Mouse (Mus musculus): Measurements from ENCODE around the gene Aox3. TPM values are rescaled to one million over a fixed set of nuclear protein-coding genes. Genes with fewer than 3 reads are reported as not detected.

Aox3 gene
- polyA plus RNA-seq, 1 experiment from 2014 or later: 1.0 TPM

GRCm38 (mm10) chr1:58235405-58235804 is 122.5 kb downstream of the Aox3 start:
- Histone ChIP-seq H3K27ac (replicated peaks) (no peak overlapping the region), H3K36me3 (replicated peaks) (no peaks in the 10 kb centered on the region), H3K4me1 (replicated peaks) (no peaks in the 10 kb centered on the region), H3K4me3 (replicated peaks) (no peak overlapping the region), H3K9me3 (replicated peaks) (no peaks in the 10 kb centered on the region), H3K9ac (no peak overlapping the region), H3K27me3 (no peaks in the 10 kb centered on the region), H3K4me2 (no peak overlapping the region)
- no peak for ATAC-seq (ENCODE audit: insufficient read depth)
- 44% methylated on average over 5 of the region's 5 CpGs for WGBS (ENCODE audit: insufficient replicate concordance)

DNA sequence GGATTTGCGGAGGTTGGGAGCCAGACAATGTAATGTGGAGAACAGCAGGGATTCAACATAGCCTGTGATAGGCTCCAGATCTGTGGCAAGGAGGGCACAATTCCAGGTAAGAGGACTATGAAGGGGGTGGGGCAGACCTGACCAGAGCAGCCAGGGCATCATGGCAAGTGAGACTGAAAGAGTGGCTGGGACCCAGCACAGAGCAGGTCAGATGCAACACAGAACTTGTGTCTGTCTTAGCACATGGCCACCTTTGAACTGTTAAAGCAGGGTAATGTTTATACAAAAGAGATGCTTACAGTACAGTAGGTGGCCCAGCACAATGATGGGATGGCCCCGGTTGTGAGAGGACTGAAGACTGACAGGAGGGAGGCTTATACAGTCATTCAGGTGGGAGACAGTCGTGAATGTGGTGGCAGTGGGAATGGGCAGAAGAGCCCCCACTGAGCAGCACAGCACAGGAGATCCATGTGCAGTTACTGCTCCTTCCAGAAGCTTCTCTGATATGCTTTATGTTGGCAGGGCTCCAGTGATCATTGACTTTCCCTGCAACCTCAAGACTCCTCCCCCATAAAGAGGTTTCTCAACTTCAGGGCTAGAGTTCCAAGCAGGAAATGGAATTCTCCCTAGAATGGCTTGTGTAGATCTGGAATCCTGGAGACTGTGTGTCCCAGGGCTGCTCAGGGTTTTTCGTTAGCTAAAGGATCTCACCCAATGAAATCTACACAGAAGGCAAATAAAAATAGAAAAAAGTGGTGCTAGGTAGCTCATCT is 124.8 kb downstream of the Aox3 start:
- no peaks in the 10 kb centered on the region for H3K9me3 ChIP-seq (replicated peaks)
- no peak overlapping the region for H3K4me3 ChIP-seq (replicated peaks)
- no peak overlapping the region for H3K4me2 ChIP-seq
- H3K27me3 ChIP-seq: no peaks in the 10 kb centered on the region
- no peaks in the 10 kb centered on the region for H3K36me3 ChIP-seq (replicated peaks)
- no peaks in the 10 kb centered on the region for H3K4me1 ChIP-seq (replicated peaks)
- no peak overlapping the region for H3K9ac ChIP-seq
- ATAC-seq (ENCODE audit: insufficient read depth): no peak
- no peak overlapping the region for H3K27ac ChIP-seq (replicated peaks)
- 56% methylated on average over 4 of the region's 4 CpGs for WGBS (ENCODE audit: insufficient replicate concordance)

- Histone ChIP-seq H3K36me3 (replicated peaks) (no peaks in the 10 kb centered on the region), H3K4me1 (replicated peaks) (no peaks in the 10 kb centered on the region), H3K4me3 (replicated peaks) (no peak overlapping the region), H3K4me2 (no peak overlapping the region), H3K27ac (replicated peaks) (no peak overlapping the region), H3K27me3 (no peaks in the 10 kb centered on the region), H3K9ac (no peak overlapping the region), H3K9me3 (replicated peaks) (no peaks in the 10 kb centered on the region)
- 60% methylated on average over 5 of the region's 5 CpGs for WGBS (ENCODE audit: insufficient replicate concordance)
- no peak for ATAC-seq (ENCODE audit: insufficient read depth)
These were observed 125.5 kb downstream of the Aox3 start for GRCm38 (mm10) chr1:58238440-58238839.

GRCm38 (mm10) chr1:58238961-58239360 is 126.0 kb downstream of the Aox3 start:
- no peak overlapping the region for H3K9ac ChIP-seq
- H3K9me3 ChIP-seq (replicated peaks): no peaks in the 10 kb centered on the region
- no peaks in the 10 kb centered on the region for H3K27me3 ChIP-seq
- H3K4me3 ChIP-seq (replicated peaks): no peak overlapping the region
- WGBS (ENCODE audit: insufficient replicate concordance): 68% methylated on average over 9 of the region's 9 CpGs
- no peak overlapping the region for H3K27ac ChIP-seq (replicated peaks)
- no peaks in the 10 kb centered on the region for H3K4me1 ChIP-seq (replicated peaks)
- ATAC-seq (ENCODE audit: insufficient read depth): no peak
- H3K36me3 ChIP-seq (replicated peaks): no peaks in the 10 kb centered on the region
- H3K4me2 ChIP-seq: no peak overlapping the region

DNA sequence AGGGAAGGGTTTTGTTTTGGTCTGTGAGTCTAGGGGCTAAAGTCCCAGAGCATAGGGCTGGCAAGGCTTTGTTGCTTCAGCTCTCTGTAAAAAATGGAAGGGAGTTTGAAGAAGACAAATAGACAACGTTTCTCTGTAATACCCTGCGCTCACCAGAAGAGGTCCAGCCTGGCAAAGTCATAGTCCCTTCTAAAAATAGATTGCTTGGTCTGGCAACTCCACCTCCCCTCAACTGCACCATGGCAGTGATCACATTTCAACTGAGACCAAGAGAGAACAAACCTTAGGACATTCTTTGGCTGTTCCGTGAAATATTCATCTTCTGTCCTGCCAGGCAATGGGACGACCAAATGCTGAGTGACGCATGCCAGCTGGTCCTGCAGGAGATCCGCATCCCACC is 127.4 kb downstream of the Aox3 start:
- no peaks in the 10 kb centered on the region for H3K9me3 ChIP-seq (replicated peaks)
- H3K9ac ChIP-seq: no peak overlapping the region
- 52% methylated on average over 6 of the region's 6 CpGs for WGBS (ENCODE audit: insufficient replicate concordance)
- H3K4me3 ChIP-seq (replicated peaks): no peak overlapping the region
- H3K4me2 ChIP-seq: no peak overlapping the region
- H3K4me1 ChIP-seq (replicated peaks): no peaks in the 10 kb centered on the region
- ATAC-seq (ENCODE audit: insufficient read depth): no peak
- H3K27me3 ChIP-seq: no peaks in the 10 kb centered on the region
- H3K36me3 ChIP-seq (replicated peaks): no peaks in the 10 kb centered on the region
- no peak overlapping the region for H3K27ac ChIP-seq (replicated peaks)

DNA sequence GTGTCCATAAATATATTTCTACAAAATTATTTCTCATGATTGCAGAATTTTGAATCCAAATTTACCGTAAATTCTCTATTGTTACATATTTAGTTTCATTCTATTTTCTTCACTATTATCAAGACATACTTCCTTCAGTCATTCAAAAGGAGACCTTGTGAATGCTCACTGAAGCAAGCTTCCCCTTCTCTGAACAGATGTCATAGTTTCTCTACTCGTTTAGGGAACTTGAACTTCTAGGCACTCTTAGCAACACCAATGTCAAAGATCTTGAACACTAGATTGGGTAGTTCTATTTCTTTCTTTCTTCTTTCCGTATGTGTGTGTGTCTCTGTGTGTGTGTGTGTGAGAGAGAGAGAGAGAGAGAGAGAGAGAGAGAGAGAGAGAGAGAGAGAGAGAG is 131.6 kb downstream of the Aox3 start:
- no peak overlapping the region for H3K9ac ChIP-seq
- 28% methylated on average over 3 of the region's 3 CpGs for WGBS (ENCODE audit: insufficient replicate concordance)
- ATAC-seq (ENCODE audit: insufficient read depth): no peak
- H3K27ac ChIP-seq (replicated peaks): no peak overlapping the region
- no peak overlapping the region for H3K4me2 ChIP-seq
- no peaks in the 10 kb centered on the region for H3K4me1 ChIP-seq (replicated peaks)
- no peaks in the 10 kb centered on the region for H3K36me3 ChIP-seq (replicated peaks)
- no peaks in the 10 kb centered on the region for H3K9me3 ChIP-seq (replicated peaks)
- H3K27me3 ChIP-seq: no peaks in the 10 kb centered on the region
- no peak overlapping the region for H3K4me3 ChIP-seq (replicated peaks)

- no peak overlapping the region for H3K9ac ChIP-seq
- no peaks in the 10 kb centered on the region for H3K9me3 ChIP-seq (replicated peaks)
- 48% methylated on average over 1 of the region's 1 CpGs for WGBS (ENCODE audit: insufficient replicate concordance)
- H3K4me2 ChIP-seq: no peak overlapping the region
- no peaks in the 10 kb centered on the region for H3K4me1 ChIP-seq (replicated peaks)
- H3K36me3 ChIP-seq (replicated peaks): no peaks in the 10 kb centered on the region
- H3K27ac ChIP-seq (replicated peaks): no peak overlapping the region
- no peak for ATAC-seq (ENCODE audit: insufficient read depth)
- H3K4me3 ChIP-seq (replicated peaks): no peak overlapping the region
- H3K27me3 ChIP-seq: no peaks in the 10 kb centered on the region
These were observed 135.6 kb downstream of the Aox3 start for GRCm38 (mm10) chr1:58248518-58248917.

Other genes with a start within 250 kb of the Aox3 start
- 8.6 and 8.9 TPM in 2 replicates for gene Sgo2a, start 117.2 kb upstream of the Aox3 start, polyA plus RNA-seq (2015; fragmentation: Nextera tagmentation; extraction: Ambion mirVana)
- gene Kctd18, start 94.2 kb upstream of the Aox3 start, polyA plus RNA-seq (2015; fragmentation: Nextera tagmentation; extraction: Ambion mirVana): 2.7 and 2.9 TPM in 2 replicates
- 0.25 and 0.26 TPM in 2 replicates for gene Aox1, start 83.2 kb upstream of the Aox3 start, polyA plus RNA-seq (2015; fragmentation: Nextera tagmentation; extraction: Ambion mirVana)
- gene Aox4, start 97.3 kb downstream of the Aox3 start, polyA plus RNA-seq (2015; fragmentation: Nextera tagmentation; extraction: Ambion mirVana): 0.09 and 0.24 TPM in 2 replicates
- not detected in 2 replicates for gene Aox2, start 165.2 kb downstream of the Aox3 start, polyA plus RNA-seq (2015; fragmentation: Nextera tagmentation; extraction: Ambion mirVana)